Mouse (Mus musculus) cortical plate, adult 2 months (tissue): ENCODE measurements around the gene Rgs6. TPM values are rescaled to one million over a fixed set of nuclear protein-coding genes. Genes with fewer than 3 reads are reported as not detected.

ENCODE experiments used
- H3K27ac ChIP-seq: fragments of 200-500 bp; 2 replicates; pipeline ENCODE4 v1.5.1; 2012; ENCODE audit warnings: low read length, control low read depth, inconsistent platforms; ENCODE audit not compliant: insufficient read depth
- H3K4me1 ChIP-seq: fragments of 200-500 bp; 2 replicates; pipeline ENCODE4 v1.6.1; 2011; ENCODE audit warnings: low read length; ENCODE audit not compliant: control insufficient read depth, insufficient read depth
- H3K4me3 ChIP-seq: fragments of 200-500 bp; 2 replicates; pipeline ENCODE4 v1.5.1; 2011; ENCODE audit warnings: mild to moderate bottlenecking, low read length, control low read depth; ENCODE audit not compliant: insufficient read depth
- CTCF ChIP-seq: fragments of 200-500 bp; IDR thresholded peaks from 2 replicates; pipeline ENCODE4 v1.5.1; 2011; ENCODE audit warnings: mild to moderate bottlenecking, control low read depth, low read length; ENCODE audit not compliant: insufficient read depth; ENCODE audit errors: extremely low read depth
- POLR2A ChIP-seq: fragments of 200-500 bp; IDR thresholded peaks from 2 replicates; pipeline ENCODE4 v1.6.1; 2011; ENCODE audit warnings: mild to moderate bottlenecking, low read length, control low read depth; ENCODE audit not compliant: insufficient read depth; ENCODE audit errors: extremely low read depth
- polyA plus RNA-seq: library from polyadenylated mRNA; depleted of rRNA; stranded (reverse); fragments of >200 nt; gene quantifications from 2 replicates; pipeline ENCODE4 v1.2.3, GENCODE M21; 2012; rRNA removed

The Rgs6 gene
- polyA plus RNA-seq = 40.0 and 41.0 TPM in 2 replicates

DNA sequence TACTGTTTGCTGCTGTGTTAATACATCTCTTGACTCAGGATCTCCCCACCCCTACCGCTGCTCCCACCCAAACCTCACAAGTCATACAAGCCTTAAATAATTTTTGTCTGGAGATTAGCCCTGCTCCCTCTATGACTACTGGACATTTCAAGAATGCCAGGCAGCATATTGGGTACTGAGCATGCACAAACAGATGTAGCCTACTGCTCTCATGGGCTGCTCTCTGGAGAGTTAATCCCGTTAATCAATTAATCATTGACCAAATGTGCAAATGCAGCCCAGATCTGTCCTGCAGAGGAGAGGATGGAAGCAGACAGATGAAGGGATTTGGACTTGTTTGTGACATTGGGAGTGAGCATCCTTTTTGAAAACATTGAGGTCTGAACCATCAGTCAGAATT lies at the start of gene Rgs6:
Rgs6 (plus strand) TSS at position 276 of the 400 bp plus-strand sequence.
- TF ChIP-seq POLR2A (no peak), CTCF (no peak)
- no peaks in the 10 kb centered on the region for H3K4me1 ChIP-seq
- H3K27ac ChIP-seq = no peak within 1 kb of the TSS
- H3K4me3 ChIP-seq = no peak within 1 kb of the TSS

DNA sequence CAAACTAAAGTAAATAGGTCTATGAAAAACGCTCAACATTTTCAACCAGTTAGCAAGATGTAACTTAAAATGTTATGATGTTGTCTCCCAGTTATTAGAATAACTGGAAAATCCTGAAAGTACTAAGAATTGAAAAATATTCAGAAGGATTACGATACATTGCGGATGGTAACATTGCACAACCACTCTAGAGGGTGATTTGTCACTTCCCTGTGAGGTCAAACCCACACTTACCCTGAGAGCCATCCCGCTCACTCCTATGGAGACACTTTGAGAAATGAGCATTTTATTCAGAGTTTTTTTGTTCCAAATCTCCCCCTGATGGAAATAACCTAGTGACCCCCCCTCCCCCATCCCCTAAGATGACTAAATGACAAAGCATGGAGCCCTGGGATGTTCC lies 41.0 kb upstream of the Rgs6 start:
- no peak for TF ChIP-seq POLR2A
- TF ChIP-seq CTCF = no peak
- no peak overlapping the region for H3K27ac ChIP-seq
- H3K4me1 ChIP-seq = no peaks in the 10 kb centered on the region
- H3K4me3 ChIP-seq = no peak overlapping the region

DNA sequence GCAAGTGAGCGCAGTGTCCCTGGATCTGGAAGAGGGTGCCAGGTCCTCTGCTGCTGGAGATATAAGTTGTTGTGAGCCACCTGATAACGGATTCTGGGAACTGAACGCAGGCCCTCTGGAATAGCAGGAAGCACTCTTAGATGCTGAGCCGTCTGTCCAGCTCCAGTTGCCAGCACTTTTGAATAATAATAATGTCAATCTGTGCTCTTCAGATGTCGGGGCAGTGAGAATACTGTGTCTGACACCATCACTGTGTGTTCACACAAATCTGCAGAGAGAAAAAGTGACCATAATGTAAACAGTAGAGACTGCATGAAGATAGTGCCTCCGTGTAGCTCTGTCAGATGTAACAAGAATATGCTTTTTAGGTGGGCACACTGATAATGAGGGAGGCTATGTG lies 38.9 kb upstream of the Rgs6 start:
- TF ChIP-seq POLR2A (no peak), CTCF (no peak)
- Histone ChIP-seq H3K4me3 (no peak overlapping the region), H3K4me1 (no peaks in the 10 kb centered on the region), H3K27ac (no peak overlapping the region)

DNA sequence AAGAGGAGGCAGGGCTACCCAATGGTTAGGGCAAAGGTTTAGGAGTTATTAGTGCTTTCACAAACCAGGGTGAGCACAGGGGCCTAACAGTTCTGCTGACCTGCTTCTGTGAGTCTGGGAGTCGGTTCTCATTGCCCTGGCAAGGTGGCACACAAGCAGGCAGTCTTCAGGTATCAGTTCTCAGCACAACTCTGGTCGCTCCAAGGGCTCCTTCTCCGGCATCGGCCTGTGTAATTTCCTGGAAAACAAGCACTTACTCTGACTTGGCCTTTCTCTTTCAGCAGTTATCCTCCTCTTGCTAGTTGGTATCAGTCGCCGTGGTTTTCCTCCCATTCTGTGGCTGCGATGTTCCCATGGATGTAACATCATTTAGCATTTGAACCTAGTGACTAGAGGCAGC lies 38.0 kb upstream of the Rgs6 start:
- Histone ChIP-seq H3K4me3 (no peak overlapping the region), H3K4me1 (no peaks in the 10 kb centered on the region)
- no peak for TF ChIP-seq POLR2A
- TF ChIP-seq CTCF = no peak

DNA sequence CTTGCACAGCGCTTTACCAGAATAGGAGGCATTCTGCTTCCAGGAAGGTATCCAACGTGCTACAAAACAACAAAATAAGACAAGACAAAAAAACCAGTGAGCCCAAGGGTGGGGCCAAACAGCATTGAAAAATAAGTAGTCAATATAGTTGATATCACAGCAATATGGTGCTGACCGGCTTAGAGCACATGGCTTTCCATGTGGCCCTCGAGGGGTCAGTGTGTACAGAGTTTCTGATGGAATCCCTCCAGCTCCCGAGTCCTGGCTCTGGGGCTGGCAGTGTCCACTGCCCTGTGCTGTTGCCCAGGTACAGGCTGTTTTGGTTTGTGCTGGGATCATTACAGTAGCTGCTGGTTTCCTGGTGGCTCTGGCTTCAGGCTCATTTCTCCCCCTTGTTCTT lies 35.7 kb upstream of the Rgs6 start:
- no peaks in the 10 kb centered on the region for H3K4me1 ChIP-seq
- TF ChIP-seq CTCF (no peak), POLR2A (no peak)
- no peak overlapping the region for H3K4me3 ChIP-seq
- H3K27ac ChIP-seq = no peak overlapping the region

More for the DNA sequence above, 38.0 kb upstream of the Rgs6 start:
- no peak overlapping the region for H3K27ac ChIP-seq

DNA sequence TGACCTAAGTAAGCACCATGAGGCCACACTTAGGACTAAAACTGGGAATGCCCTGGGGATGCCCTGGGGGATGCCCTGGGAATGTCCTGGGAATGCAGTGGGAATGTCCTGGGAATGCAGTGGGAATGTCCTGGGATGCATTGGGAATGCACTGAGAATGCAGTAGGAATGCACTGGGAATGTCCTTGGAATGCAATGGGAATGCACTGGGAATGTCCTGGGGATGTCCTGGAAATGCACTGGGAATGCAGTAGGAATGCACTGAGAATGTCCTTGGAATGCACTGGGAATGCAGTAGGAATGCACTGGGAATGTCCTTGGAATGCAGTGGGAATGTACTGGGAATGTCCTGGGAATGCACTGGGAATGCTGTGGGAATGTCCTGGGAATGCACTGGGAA lies 25.2 kb upstream of the Rgs6 start:
- H3K4me1 ChIP-seq = no peaks in the 10 kb centered on the region
- H3K27ac ChIP-seq = no peak overlapping the region
- TF ChIP-seq POLR2A (no peak), CTCF (no peak)

DNA sequence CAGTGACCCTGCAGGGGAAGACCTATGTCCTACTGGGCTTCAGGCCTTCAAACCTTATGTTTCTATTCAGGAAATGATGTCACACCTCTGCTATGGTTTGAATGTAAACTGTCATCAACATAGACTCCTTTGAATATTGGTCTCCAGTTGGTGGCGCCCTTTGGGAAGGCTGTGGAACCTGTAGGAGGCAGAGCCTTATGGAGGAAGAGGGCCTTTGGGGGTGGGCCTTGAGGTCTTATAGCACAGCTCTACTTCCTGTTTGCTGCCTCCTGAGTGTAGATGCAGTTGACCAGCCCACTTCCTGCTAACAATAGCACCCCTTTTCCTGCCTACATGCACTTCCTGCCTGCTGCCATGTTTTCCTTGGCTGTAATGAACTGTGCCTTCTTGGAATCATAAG lies 19.7 kb upstream of the Rgs6 start:
- Histone ChIP-seq H3K4me3 (no peak overlapping the region), H3K4me1 (no peaks in the 10 kb centered on the region; the same call in 1 of the 2 replicates), H3K27ac (no peak overlapping the region)
- no peak for TF ChIP-seq POLR2A
- no peak for TF ChIP-seq CTCF

More for the DNA sequence above, 25.2 kb upstream of the Rgs6 start:
- H3K4me3 ChIP-seq = no peak overlapping the region

DNA sequence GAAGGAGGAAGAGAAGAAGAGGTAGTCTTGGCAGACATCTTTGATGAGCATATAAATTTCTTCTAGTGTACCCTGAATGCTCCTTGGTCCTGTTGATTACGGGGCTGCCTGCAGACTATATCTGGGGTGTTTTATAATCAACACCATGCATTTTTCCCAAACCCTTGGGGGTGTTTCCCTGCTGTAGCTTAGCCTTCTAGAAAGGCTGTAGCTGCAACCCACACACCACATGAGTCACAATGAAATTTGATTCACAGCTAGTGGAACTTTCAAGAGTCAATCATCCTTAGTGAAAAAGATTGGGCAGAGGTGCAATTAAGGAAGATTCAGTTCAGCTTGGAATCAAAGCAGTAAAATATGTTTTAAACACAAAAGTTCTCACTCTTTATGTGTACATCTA lies 15.4 kb upstream of the Rgs6 start:
- H3K4me1 ChIP-seq = no peaks in the 10 kb centered on the region; the same call in 1 of the 2 replicates
- H3K27ac ChIP-seq = no peak overlapping the region
- H3K4me3 ChIP-seq = no peak overlapping the region
- TF ChIP-seq CTCF = no peak
- TF ChIP-seq POLR2A = no peak

DNA sequence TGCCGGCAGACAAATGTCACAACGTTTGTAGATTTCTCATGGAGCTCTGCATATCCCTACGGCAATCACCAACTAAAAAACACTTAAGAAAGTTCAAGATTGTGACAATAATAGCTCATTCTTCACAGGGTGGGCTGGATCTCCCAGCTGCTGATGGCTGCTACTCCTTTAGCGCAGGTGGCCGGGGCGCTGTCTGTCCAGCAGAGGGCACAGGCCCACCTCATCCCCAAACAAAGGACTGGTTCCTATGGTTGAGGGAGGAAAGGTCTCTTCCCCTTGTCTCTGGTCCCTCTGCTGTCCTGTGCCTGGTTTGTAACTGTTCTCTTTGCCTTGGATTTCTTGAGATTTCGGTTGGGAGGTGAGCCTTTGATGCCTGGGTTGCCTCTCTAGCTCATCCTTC lies 1.5 kb upstream of the Rgs6 start:
- no peak overlapping the region for H3K27ac ChIP-seq
- no peak for TF ChIP-seq CTCF
- H3K4me3 ChIP-seq = no peak overlapping the region
- H3K4me1 ChIP-seq = no peaks in the 10 kb centered on the region

DNA sequence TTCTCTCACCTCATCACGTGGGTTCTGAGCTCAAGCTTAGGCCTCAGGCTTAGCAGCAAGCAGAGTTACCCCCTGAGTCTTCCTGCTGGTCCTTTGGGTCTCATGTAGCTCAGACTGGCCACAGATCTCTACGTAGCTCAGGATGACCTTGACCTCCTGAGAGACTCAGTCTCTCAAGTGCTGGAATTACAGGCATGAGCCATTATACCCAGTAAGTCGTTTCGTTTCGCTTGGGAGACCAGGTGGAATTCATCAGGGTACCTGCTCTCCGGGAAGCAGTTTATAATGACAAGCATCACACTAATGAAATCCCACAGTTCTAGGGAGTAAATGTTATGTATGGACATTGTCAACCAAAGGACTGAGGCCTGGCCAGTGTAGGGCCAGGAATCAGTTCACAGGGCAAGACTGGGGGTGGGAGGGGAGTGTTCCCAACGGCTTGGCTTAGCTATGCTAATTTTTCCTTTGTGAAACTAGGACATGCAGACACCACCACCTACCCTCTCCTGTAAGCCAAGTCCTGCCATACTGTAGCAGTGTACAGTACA lies 670 bp upstream of the Rgs6 start:
- Histone ChIP-seq H3K4me1 (no peaks in the 10 kb centered on the region), H3K4me3 (no peak overlapping the region), H3K27ac (no peak overlapping the region)
- TF ChIP-seq CTCF (no peak), POLR2A (no peak)

DNA sequence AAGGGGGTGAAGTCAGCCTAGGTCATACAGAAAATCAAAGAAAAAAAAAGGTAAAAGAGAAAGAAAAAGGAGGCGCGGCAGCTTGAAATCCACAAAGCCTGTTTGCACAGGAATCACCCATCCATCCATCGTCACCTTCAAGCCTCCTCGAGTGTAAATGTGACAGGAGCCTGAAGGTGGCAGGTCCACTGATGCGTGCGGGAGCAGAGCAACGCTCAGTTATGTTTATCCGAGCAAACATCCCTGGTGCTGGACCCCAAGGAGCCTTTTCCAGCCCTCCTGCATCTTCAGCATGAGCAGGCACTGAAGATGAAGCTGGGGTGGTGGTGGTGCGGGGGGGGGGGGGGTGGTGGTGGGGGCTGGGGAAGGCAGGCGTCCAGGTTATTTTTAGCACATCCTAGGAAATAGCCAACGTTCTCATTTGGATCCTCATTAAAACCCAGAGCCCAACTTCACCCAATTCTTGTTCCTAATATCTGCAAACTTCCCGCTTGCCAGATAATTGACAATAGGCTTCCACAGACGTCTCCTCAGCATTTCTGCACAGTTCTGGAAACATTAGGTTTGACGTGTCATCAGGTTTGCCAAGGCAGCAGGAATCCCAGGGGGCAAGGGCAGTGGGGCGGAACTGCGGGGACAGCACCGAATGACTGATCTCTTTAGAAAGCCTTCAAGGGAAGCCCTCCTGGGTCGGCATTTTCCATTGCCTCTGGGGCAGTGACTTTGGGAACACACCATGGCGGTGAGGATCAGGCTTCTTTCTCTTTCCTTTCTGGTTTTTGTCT lies 946 bp downstream of the Rgs6 start:
- Histone ChIP-seq H3K4me3 (no peak overlapping the region), H3K4me1 (no peaks in the 10 kb centered on the region), H3K27ac (no peak overlapping the region)
- TF ChIP-seq POLR2A (no peak), CTCF (no peak)
